Mouse (Mus musculus): ENCODE data around the gene Gm12695.

- no peak for TF ChIP-seq CTCF (IDR thresholded peaks at IDR 0.05; ENCODE audit: low read depth)
- no peak for TF ChIP-seq EP300 (IDR thresholded peaks at IDR 0.05; ENCODE audit: low read depth)
Measured at GRCm38 (mm10) chr4:96697511-96698217, 87.3 kb downstream of the Gm12695 start.

All from liver, embryonic 14.5 days (tissue).